10 mouse cellular contexts compared by ENCODE assay signal in the genomic region with DNA sequence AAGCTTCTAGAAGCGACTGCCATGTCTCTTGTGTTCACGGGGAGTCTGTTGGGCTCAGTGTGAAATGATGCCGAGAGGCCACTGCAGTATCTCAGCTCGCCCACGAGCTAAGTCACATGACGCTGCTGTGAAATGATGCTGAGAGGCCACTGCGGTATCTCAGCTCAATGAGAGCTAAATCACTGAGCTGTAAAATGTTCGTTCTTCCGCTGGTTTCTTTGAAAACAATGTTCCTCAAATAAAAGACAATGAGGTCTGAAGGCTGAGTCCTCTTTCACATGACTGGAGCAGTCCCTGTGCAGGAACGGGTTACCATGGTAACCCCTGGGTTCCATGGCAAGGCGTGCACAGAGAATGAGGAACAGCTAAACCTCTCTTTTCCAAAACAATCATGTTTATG. TPM values are rescaled to one million over a fixed set of nuclear protein-coding genes. Genes with fewer than 3 reads are reported as not detected.
DNase-seq lines count a peak whose midpoint lies in the region; ATAC-seq and TF ChIP-seq lines count a peak whose summit lies in the region.
"Had no signal": no experiment of that assay in that cellular context is flagged by ENCODE, and none has a peak within 500 bp of the region (broad histone marks: within the 10 kb centered on the region; RNA-seq: fewer than 3 reads in every experiment).

No protein-coding gene starts in this region.

- H3K4me3 ChIP-seq in hindbrain, postnatal 0 days (ENCODE audit: low read length), result peak overlapping the region; percentile 28
- peak overlapping the region; percentile 10; the same call in 1 of the 2 replicates for H3K4me3 ChIP-seq in midbrain, postnatal 0 days (ENCODE audit: low read depth, low read length)
- H3K4me3 ChIP-seq: megakaryocyte, embryonic 14.5 days had no signal

- peak; percentile 70 for DNase-seq in R1 (ENCODE audit: low read depth, low spot score)
- DNase-seq in embryo, embryonic 11.5 days (ENCODE audit: low read depth, low spot score), result peak; percentile 14
- peak; percentile 86 for DNase-seq in hindbrain, postnatal 0 days (ENCODE audit: low spot score)
- peak; percentile 88 for DNase-seq in midbrain, postnatal 0 days (ENCODE audit: low spot score)
- DNase-seq in spleen, adult 18-20 months, result no peak
- no peak for DNase-seq in urinary bladder, postnatal 25 days (ENCODE audit: low spot score)
- DNase-seq in urinary bladder, postnatal 36 days (ENCODE audit: low spot score in 2 of 2), result no peak
- DNase-seq in heart, adult 8-10 months (ENCODE audit: low spot score), result no peak

- H3K27me3 ChIP-seq in hindbrain, postnatal 0 days (ENCODE audit: insufficient read depth, low read length), result no peaks in the 10 kb centered on the region
- no peaks in the 10 kb centered on the region for H3K27me3 ChIP-seq in midbrain, postnatal 0 days (ENCODE audit: insufficient read depth, low read length)

- WGBS in hindbrain, postnatal 0 days, result 10% methylated on average over 11 of the region's 11 CpGs
- 7% methylated on average over 11 of the region's 11 CpGs for WGBS in midbrain, postnatal 0 days

- H3K9ac ChIP-seq in hindbrain, postnatal 0 days (replicated peaks; ENCODE audit: low read length), result peak overlapping the region; percentile 28; the same call in 1 of the 2 replicates
- 0 out of 2 replicates have a peak overlapping the region, but pooled peaks have one; percentile 29 for H3K9ac ChIP-seq in midbrain, postnatal 0 days (replicated peaks; ENCODE audit: low read length, poor library complexity, severe bottlenecking)

- H3K4me2 ChIP-seq in hindbrain, postnatal 0 days (ENCODE audit: low read depth, low read length), result peak overlapping the region; percentile 49
- peak overlapping the region; percentile 28 for H3K4me2 ChIP-seq in midbrain, postnatal 0 days (ENCODE audit: low read depth, low read length, poor library complexity, severe bottlenecking)

- no peaks in the 10 kb centered on the region for H3K9me3 ChIP-seq in hindbrain, postnatal 0 days (ENCODE audit: low read length)
- H3K9me3 ChIP-seq in midbrain, postnatal 0 days (ENCODE audit: low read length), result no peaks in the 10 kb centered on the region
- H3K9me3 ChIP-seq: megakaryocyte, embryonic 14.5 days had no signal

- 0 out of 2 replicates have a peak, but pooled peaks cover 6% of the 10 kb centered on the region for H3K4me1 ChIP-seq in hindbrain, postnatal 0 days (ENCODE audit: insufficient read depth, low read length)
- peaks cover 5% of the 10 kb centered on the region; the same call in 1 of the 2 replicates for H3K4me1 ChIP-seq in midbrain, postnatal 0 days (ENCODE audit: insufficient read depth, low read length)
- H3K4me1 ChIP-seq: megakaryocyte, embryonic 14.5 days had no signal

- H3K36me3 ChIP-seq in hindbrain, postnatal 0 days (ENCODE audit: insufficient read depth, low read length), result no peaks in the 10 kb centered on the region
- H3K36me3 ChIP-seq in midbrain, postnatal 0 days (ENCODE audit: insufficient read depth, low read length), result no peaks in the 10 kb centered on the region

- no peak for TF ChIP-seq CTCF in hindbrain, postnatal 0 days (IDR thresholded peaks at IDR 0.05; ENCODE audit: low read depth)
- TF ChIP-seq CTCF in midbrain, postnatal 0 days (IDR thresholded peaks at IDR 0.05), result no peak

- H3K27ac ChIP-seq in hindbrain, postnatal 0 days, result peak overlapping the region; percentile 85
- H3K27ac ChIP-seq in midbrain, postnatal 0 days (ENCODE audit: low read depth, low read length), result peak overlapping the region; percentile 84

- peak; percentile 92 for ATAC-seq in hindbrain, postnatal 0 days
- peak; percentile 89 for ATAC-seq in midbrain, postnatal 0 days (ENCODE audit: low FRiP score)
- ATAC-seq: Patski had no signal

RNA-seq across cellular contexts. Expression of gene Lonrf2, which starts 11.5 kb away (rescaled TPM):
- 116 and 137 TPM in 2 replicates for total RNA-seq in hindbrain, postnatal 0 days (2014; rRNA removed)
- polyA plus RNA-seq in hindbrain, postnatal 0 days (2015; fragmentation: Nextera tagmentation; extraction: Ambion mirVana), result 21.9 TPM in 2 replicates
- 155 and 183 TPM in 2 replicates for total RNA-seq in midbrain, postnatal 0 days (2014; rRNA removed)
- 24.2 and 28.8 TPM in 2 replicates for polyA plus RNA-seq in midbrain, postnatal 0 days (2015; fragmentation: Nextera tagmentation; extraction: Ambion mirVana)
- total RNA-seq in heart, adult 8-10 months (2022), result 1 to 10 TPM; 4.2 to 5.1 (median 4.7) TPM

RNA-seq across cellular contexts. Expression of gene Chst10, which starts 50.0 kb away (rescaled TPM):
- 61.7 and 63.6 TPM in 2 replicates for total RNA-seq in hindbrain, postnatal 0 days (2014; rRNA removed)
- 56.2 and 56.7 TPM in 2 replicates for polyA plus RNA-seq in hindbrain, postnatal 0 days (2015; fragmentation: Nextera tagmentation; extraction: Ambion mirVana)
- 85.2 and 88.5 TPM in 2 replicates for total RNA-seq in midbrain, postnatal 0 days (2014; rRNA removed)
- polyA plus RNA-seq in midbrain, postnatal 0 days (2015; fragmentation: Nextera tagmentation; extraction: Ambion mirVana), result 66.4 and 68.9 TPM in 2 replicates
- under 1 TPM; 0.16 to 0.72 (median 0.33) TPM for total RNA-seq in heart, adult 8-10 months (2022)

Comparison
In these comparisons a context has a peak if more than half of its experiments do, and no peak if none do; other contexts are left out.
1. DNase-seq: peak in R1 (single experiment), embryo, embryonic 11.5 days (single experiment), hindbrain, postnatal 0 days (single experiment) and midbrain, postnatal 0 days (single experiment); none in spleen, adult 18-20 months (0 of 2), urinary bladder, postnatal 25 days (single experiment), urinary bladder, postnatal 36 days (0 of 2) and heart, adult 8-10 months (single experiment).
2. RNA of gene Lonrf2, which starts 11.5 kb away (total RNA-seq): 155 to 183 TPM in midbrain, postnatal 0 days and 116 to 137 TPM in hindbrain, postnatal 0 days; 4.2 to 5.1 TPM in heart, adult 8-10 months; every median in the first group is over 10 times any median in the second.
3. RNA of gene Chst10, which starts 50.0 kb away (total RNA-seq): 85.2 to 88.5 TPM in midbrain, postnatal 0 days and 61.7 to 63.6 TPM in hindbrain, postnatal 0 days; 0.16 to 0.72 TPM in heart, adult 8-10 months; every median in the first group is over 10 times any median in the second.